Mouse (Mus musculus): ENCODE measurements around the gene Gm20388. TPM values are rescaled to one million over a fixed set of nuclear protein-coding genes. Genes with fewer than 3 reads are reported as not detected.
A peak's percentile ranks its signal among the peaks of the same experiment; 100 is the strongest.

The Gm20388 gene
- polyA plus RNA-seq, 1 experiment from 2014 or later: 5.5 TPM

DNA sequence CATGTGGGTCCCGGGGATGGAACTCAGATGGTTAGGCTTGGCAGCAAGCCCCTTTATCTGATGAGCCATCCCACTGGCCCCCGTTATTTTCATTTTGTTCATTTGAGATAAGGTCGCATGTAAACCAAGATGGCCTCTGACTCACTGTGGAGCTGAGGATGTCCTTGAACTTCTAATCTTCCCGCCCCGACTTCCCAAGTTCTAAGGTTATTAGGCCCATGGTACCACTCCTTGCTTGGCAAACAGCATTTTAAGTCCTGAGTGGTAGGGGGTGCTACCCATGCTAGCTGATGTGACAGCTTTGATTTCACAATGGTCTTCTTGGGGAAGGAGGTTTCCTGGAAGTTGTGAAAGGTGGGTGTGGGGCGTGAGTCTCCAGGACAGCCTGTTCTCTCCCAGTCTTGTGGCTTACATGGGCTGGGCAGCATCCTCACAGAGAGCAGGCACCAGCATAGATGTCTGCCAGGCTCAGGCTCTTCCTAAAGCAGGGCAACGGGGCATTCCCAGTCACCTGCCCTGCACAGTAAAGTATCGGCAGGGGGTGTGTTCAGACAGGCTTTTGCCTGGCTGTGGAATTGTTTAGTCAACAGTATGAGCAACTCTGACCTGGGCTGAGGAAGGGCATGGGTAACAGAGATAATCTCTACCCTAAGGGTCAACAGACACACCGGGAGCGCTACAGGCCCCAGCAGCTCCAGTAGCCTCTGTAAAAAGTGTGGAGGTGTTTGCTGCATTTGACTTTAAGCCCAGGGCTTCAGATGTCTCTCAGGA is 132.1 kb downstream of the Gm20388 start:
- Histone ChIP-seq H3K4me1 (peaks cover 35% of the 10 kb centered on the region), H3K4me3 (no peak overlapping the region), H3K9me3 (no peaks in the 10 kb centered on the region), H3K36me3 (replicated peaks) (no peaks in the 10 kb centered on the region), H3K27ac (no peak overlapping the region), H3K27me3 (ENCODE audit: poor library complexity, severe bottlenecking) (no peaks in the 10 kb centered on the region)
- no peak for DNase-seq (ENCODE audit: extremely low spot score, low spot score)
- 76% methylated on average over 10 of the region's 10 CpGs for WGBS

DNA sequence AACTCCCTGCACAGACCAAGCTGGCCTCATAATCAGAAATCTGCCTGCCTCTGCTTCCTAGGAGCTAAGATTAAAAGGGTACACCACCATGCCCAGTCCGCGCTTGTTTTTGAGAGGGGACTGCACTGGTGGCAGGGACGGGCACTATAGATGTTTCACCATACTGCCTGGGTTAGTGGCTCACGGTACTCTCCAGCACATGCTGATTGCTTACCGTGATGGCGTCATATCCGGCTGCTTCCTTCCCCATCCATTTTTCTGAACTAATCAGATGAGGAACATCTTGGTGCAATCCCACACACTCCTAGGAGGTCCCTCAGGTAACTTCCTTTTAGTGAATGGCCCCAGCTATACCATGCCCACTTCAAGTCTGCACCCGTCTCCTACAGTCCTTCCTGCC is 134.3 kb downstream of the Gm20388 start:
- H3K4me3 ChIP-seq: no peak overlapping the region
- H3K36me3 ChIP-seq (replicated peaks): no peaks in the 10 kb centered on the region
- peaks cover 32% of the 10 kb centered on the region for H3K4me1 ChIP-seq
- DNase-seq (ENCODE audit: extremely low spot score, low spot score): no peak
- H3K9me3 ChIP-seq: no peaks in the 10 kb centered on the region
- no peak overlapping the region for H3K27ac ChIP-seq
- WGBS: 90% methylated on average over 8 of the region's 8 CpGs
- no peaks in the 10 kb centered on the region for H3K27me3 ChIP-seq (ENCODE audit: poor library complexity, severe bottlenecking)

DNA sequence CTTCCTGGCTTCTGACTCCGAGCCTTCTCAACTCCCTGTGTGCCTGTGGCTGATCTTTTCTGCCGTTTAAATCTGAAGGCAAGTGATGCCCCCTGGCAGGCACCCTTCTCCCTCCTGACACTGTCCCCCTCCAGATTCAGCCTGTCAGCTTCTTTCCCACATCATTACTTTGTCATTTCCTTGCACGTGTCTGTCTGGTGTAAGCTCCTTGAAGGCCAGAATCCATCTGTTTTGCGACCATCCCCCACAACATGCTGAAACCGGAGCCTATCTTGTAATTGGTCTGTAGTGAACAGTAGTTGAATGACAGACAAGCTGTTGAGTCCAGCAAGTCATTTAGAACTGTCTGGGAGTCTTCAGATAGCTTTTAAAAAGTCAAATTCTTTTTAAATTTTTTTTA is 134.8 kb downstream of the Gm20388 start:
- DNase-seq (ENCODE audit: extremely low spot score, low spot score): no peak
- no peak overlapping the region for H3K27ac ChIP-seq
- no peak overlapping the region for H3K4me3 ChIP-seq
- no peaks in the 10 kb centered on the region for H3K36me3 ChIP-seq (replicated peaks)
- no peaks in the 10 kb centered on the region for H3K27me3 ChIP-seq (ENCODE audit: poor library complexity, severe bottlenecking)
- peaks cover 38% of the 10 kb centered on the region for H3K4me1 ChIP-seq
- 68% methylated on average over 5 of the region's 5 CpGs for WGBS
- no peaks in the 10 kb centered on the region for H3K9me3 ChIP-seq

DNA sequence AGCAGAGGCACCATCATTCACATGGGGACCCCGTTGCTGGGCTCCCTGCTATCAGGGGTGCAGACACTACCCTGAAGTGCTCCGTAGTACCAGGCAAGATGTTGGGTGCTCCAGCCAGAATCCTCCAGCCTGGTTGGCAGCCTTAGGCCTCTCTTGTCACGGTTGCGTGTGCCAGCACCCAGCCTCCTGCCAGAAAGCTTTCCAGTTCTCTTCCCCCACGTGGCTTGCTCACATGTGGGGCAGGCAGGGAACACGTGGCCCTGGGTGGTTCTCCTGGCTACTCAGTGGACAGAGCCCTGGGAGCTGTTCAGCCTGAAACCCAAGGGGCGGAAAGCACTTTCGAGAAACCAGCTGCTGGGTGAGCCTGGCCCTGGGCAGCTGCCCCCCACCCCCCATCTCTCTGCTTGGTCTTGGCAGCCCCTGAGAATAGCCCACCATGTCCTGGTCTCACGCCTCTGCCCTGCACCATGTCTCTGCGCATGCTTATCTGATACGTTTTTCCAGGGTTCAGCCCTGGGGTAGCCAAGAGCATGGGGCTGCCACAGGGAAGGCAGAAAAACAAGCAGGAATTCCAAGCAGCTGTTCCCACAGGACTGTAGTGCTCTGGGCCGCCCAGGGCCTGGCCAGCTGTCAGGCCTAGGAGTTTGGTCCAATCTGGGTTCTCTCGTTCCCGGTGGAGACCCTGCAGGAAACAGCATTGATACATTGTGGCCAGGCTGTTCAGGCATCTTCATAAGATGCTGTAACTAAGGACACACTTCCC is 135.8 kb downstream of the Gm20388 start:
- no peaks in the 10 kb centered on the region for H3K27me3 ChIP-seq (ENCODE audit: poor library complexity, severe bottlenecking)
- 76% methylated on average over 14 of the region's 14 CpGs for WGBS
- peaks cover 45% of the 10 kb centered on the region for H3K4me1 ChIP-seq
- H3K36me3 ChIP-seq (replicated peaks): no peaks in the 10 kb centered on the region
- no peaks in the 10 kb centered on the region for H3K9me3 ChIP-seq
- no peak for DNase-seq (ENCODE audit: extremely low spot score, low spot score)
- H3K4me3 ChIP-seq: no peak overlapping the region
- peak overlapping the region; percentile 66 for H3K27ac ChIP-seq

DNA sequence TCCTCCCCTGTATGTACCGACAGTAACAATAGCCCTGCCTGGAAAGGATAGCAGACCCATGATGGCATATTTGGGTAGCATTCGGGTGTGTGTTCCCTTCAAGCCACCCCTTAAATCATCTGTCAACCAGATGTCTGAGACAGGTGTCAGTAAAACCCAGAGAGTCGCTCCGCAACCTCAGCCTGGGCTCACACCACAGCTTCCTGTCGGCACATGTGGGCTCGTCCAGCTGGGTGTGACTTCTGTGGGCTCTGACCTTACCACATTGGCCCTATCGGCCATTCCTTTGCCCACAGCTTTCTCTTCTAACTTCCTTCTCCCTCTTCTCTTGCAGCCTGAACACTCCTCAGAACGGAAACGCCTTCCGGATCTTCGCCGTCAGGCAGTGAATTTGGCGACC is 139.3 kb downstream of the Gm20388 start:
- DNase-seq (ENCODE audit: extremely low spot score, low spot score): no peak
- H3K9me3 ChIP-seq: no peaks in the 10 kb centered on the region
- peaks cover 40% of the 10 kb centered on the region for H3K4me1 ChIP-seq
- H3K27ac ChIP-seq: peak overlapping the region; percentile 21; the same call in 1 of the 2 replicates
- H3K27me3 ChIP-seq (ENCODE audit: poor library complexity, severe bottlenecking): no peaks in the 10 kb centered on the region
- H3K4me3 ChIP-seq: no peak overlapping the region
- WGBS: 80% methylated on average over 13 of the region's 13 CpGs
- no peaks in the 10 kb centered on the region for H3K36me3 ChIP-seq (replicated peaks)

DNA sequence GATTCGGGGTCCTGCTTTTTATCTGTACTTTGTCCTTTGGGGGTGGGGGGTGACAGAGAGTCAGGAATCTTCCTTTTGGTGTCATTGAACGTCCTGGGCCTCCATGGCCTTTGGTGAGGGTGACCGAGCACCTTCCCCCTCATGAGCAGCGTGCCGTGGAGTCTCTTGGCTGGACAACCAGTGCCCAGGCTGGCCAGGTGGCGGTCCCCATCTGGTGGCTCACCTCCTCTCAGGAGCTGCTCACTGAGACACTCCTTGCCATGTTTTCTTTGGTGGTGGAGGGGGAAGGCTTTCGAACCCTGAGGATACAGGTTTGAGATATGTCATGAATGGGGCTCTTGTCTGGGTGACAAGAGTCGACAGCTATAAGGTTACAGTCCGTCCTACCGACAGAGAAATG is 139.7 kb downstream of the Gm20388 start:
- WGBS: 80% methylated on average over 10 of the region's 10 CpGs
- H3K4me1 ChIP-seq: peaks cover 36% of the 10 kb centered on the region
- no peaks in the 10 kb centered on the region for H3K36me3 ChIP-seq (replicated peaks)
- H3K9me3 ChIP-seq: no peaks in the 10 kb centered on the region
- no peak for DNase-seq (ENCODE audit: extremely low spot score, low spot score)
- H3K27me3 ChIP-seq (ENCODE audit: poor library complexity, severe bottlenecking): no peaks in the 10 kb centered on the region
- H3K27ac ChIP-seq: peak overlapping the region; percentile 21; the same call in 1 of the 2 replicates
- H3K4me3 ChIP-seq: no peak overlapping the region

DNA sequence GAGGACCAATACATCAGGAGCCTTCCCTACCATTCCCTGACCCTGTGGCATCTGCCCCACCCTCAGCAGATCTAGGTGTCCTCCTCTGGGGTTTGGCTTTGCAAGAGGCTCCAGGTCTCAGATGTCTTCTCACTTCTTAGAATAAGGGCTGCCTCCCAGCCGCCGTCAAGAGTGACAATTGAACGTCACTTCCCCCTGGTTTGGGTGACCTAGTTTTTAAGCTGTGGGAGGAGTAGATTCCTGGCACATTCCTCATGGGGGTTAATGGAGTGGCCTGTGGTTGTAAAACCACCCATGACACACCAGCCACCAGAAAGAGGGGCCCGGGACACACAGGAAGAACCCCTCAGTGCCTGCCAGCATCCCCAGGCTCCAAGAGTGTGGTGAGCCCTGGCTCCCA is 140.4 kb downstream of the Gm20388 start:
- Histone ChIP-seq H3K4me1 (peaks cover 30% of the 10 kb centered on the region), H3K27ac (0 out of 2 replicates have a peak overlapping the region, but pooled peaks have one; percentile 13)
- WGBS: 73% methylated on average over 4 of the region's 4 CpGs

DNA sequence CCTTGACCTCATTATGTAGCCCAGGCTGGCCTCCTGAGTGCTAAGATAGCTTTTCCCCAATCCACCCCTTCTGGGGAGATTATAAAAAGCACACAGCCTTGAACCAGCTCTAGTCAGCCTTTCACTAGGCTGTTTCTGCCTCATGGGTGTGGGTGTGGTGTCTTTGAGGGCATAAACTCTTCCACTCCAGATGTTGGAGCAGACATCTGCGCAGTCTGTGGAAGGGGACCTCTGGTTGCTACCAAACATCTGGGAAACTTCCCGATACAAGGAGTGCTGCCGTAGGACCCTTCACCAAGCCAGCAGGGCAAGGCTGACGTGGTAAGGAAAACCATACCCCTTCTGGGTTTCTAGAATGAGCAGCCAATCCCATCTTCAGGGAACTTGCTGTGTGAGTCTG is 141.3 kb downstream of the Gm20388 start:
- DNase-seq (ENCODE audit: extremely low spot score, low spot score): no peak
- Histone ChIP-seq H3K27ac (no peak overlapping the region), H3K9me3 (peaks cover 10% of the 10 kb centered on the region; the same call in 1 of the 2 replicates), H3K4me1 (peaks cover 21% of the 10 kb centered on the region), H3K36me3 (replicated peaks) (no peaks in the 10 kb centered on the region), H3K27me3 (ENCODE audit: poor library complexity, severe bottlenecking) (no peaks in the 10 kb centered on the region), H3K4me3 (no peak overlapping the region)
- WGBS: 86% methylated on average over 4 of the region's 4 CpGs

More for the DNA sequence above, 140.4 kb downstream of the Gm20388 start:
- Histone ChIP-seq H3K4me3 (no peak overlapping the region), H3K36me3 (replicated peaks) (no peaks in the 10 kb centered on the region), H3K9me3 (peaks cover under 1% of the 10 kb centered on the region; the same call in 1 of the 2 replicates), H3K27me3 (ENCODE audit: poor library complexity, severe bottlenecking) (no peaks in the 10 kb centered on the region)
- DNase-seq (ENCODE audit: extremely low spot score, low spot score): no peak

DNA sequence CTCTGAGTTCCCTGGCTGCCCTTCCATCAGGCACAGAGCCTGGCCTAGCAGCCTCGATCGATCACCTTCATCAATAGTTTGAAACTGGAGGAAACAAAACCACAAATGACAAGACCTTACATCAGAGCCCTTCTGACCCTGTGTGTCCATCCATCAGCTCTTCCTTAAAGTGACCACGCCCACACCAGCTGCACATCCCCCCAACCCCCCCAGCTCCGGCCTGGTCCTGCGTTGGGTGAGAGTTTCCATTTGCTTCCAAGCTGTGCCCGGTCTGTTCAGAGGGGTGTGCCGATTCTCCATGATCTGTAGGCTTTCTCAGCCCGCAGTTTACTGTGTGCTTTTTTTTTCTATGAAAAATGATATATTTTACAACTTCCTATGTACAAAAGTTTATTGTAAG is 141.7 kb downstream of the Gm20388 start:
- Histone ChIP-seq H3K27ac (no peak overlapping the region), H3K36me3 (replicated peaks) (no peaks in the 10 kb centered on the region), H3K9me3 (peaks cover 10% of the 10 kb centered on the region; the same call in 1 of the 2 replicates), H3K4me3 (no peak overlapping the region), H3K4me1 (peaks cover 18% of the 10 kb centered on the region), H3K27me3 (ENCODE audit: poor library complexity, severe bottlenecking) (no peaks in the 10 kb centered on the region)
- DNase-seq (ENCODE audit: extremely low spot score, low spot score): no peak
- 87% methylated on average over 8 of the region's 8 CpGs for WGBS

DNA sequence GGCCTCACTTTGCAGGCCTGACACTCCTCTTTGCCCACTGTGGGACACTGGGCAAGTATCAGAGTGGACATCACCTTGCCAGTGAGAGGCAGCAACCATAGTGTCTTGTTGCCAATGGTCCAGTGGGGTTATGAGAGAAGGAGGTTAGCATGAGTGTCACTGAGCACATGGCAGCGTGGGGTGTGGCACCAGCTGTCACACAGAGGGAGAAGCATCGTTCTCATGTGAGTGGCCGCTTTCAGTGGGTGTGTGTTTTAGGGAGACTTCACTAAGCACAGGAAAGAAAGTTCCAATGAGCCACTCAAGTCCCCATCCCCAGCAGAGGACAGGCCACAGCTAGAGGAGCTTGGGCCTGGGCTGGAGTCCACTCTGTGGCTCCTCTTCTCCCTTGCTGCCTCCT is 144.2 kb downstream of the Gm20388 start:
- H3K4me1 ChIP-seq: peaks cover 14% of the 10 kb centered on the region
- no peak overlapping the region for H3K27ac ChIP-seq
- H3K9me3 ChIP-seq: peaks cover 10% of the 10 kb centered on the region; the same call in 1 of the 2 replicates
- no peak for DNase-seq (ENCODE audit: extremely low spot score, low spot score)
- WGBS: 79% methylated on average over 3 of the region's 3 CpGs
- no peaks in the 10 kb centered on the region for H3K27me3 ChIP-seq (ENCODE audit: poor library complexity, severe bottlenecking)
- no peaks in the 10 kb centered on the region for H3K36me3 ChIP-seq (replicated peaks)
- no peak overlapping the region for H3K4me3 ChIP-seq

DNA sequence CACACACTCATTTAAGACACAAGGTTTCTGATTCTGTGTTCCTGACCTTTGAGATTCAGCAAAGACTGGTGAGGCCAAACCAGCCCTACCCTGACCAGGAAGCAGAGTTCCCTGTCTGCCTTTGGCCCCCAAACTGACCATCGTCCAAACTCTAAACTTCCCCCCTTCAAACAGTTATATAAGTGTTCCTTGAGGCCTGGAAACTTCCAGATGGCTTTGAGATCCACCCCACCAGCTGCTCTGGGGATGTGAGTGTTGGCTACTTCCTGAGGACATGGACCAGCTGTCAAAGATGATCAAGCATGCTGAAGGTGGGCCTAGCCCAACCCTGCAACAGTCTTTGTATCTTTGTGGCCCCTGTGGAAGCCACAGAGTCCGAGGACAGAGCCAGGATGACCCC is 146.4 kb downstream of the Gm20388 start:
- no peak overlapping the region for H3K27ac ChIP-seq
- H3K4me1 ChIP-seq: no peaks in the 10 kb centered on the region
- 74% methylated on average over 2 of the region's 2 CpGs for WGBS
- no peaks in the 10 kb centered on the region for H3K27me3 ChIP-seq (ENCODE audit: poor library complexity, severe bottlenecking)
- peaks cover 13% of the 10 kb centered on the region; the same call in 1 of the 2 replicates for H3K9me3 ChIP-seq
- no peaks in the 10 kb centered on the region for H3K36me3 ChIP-seq (replicated peaks)
- no peak for DNase-seq (ENCODE audit: extremely low spot score, low spot score)
- no peak overlapping the region for H3K4me3 ChIP-seq

DNA sequence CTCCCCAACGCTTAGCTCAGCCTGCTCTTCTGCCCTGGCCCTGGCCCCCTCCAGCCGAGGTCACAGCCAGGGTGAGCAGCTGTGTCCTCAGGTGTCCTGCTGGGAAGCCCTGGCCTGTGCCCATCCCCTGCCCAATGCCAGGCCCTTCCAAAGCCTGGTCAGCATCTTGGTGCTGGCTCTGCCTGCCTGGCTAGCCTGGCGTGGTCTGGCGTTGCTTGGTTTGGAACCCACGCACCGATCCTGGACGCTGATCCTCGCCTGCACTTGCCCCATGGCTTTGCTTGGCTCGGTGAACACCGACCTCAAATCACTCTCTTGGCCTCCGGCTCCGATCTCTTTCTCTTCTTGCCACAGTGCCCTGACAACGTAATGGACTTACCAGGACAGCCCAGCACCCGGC is 152.1 kb downstream of the Gm20388 start:
- WGBS: 88% methylated on average over 14 of the region's 14 CpGs

DNA sequence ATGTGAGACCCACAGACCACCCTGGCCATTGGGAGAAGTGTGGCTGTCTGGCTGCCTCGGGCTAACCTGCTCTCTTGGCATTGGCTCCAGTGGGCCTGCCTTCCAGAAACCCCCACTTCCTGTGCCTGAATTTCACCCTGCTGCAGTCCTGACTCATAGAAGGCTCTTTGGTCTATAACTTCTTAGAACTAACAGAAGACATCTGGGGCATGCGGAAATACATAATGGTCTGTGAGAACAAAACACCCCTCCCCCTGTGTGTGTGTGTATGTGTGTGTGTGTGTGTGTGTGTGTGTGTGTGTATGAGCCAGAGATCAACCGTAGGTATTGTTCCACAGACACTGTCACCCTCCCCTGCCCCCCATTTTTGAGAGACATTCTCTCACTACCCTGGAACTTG is 152.7 kb downstream of the Gm20388 start:
- peaks cover 8% of the 10 kb centered on the region for H3K4me1 ChIP-seq
- H3K4me3 ChIP-seq: no peak overlapping the region
- 83% methylated on average over 3 of the region's 3 CpGs for WGBS
- no peaks in the 10 kb centered on the region for H3K27me3 ChIP-seq (ENCODE audit: poor library complexity, severe bottlenecking)
- no peak for DNase-seq (ENCODE audit: extremely low spot score, low spot score)
- H3K27ac ChIP-seq: no peak overlapping the region
- no peaks in the 10 kb centered on the region for H3K36me3 ChIP-seq (replicated peaks)
- H3K9me3 ChIP-seq: 0 out of 2 replicates have a peak, but pooled peaks cover 3% of the 10 kb centered on the region

More for the DNA sequence above, 152.1 kb downstream of the Gm20388 start:
- H3K27me3 ChIP-seq (ENCODE audit: poor library complexity, severe bottlenecking): no peaks in the 10 kb centered on the region
- DNase-seq (ENCODE audit: extremely low spot score, low spot score): no peak
- no peaks in the 10 kb centered on the region for H3K36me3 ChIP-seq (replicated peaks)
- 0 out of 2 replicates have a peak overlapping the region, but pooled peaks have one; percentile 15 for H3K27ac ChIP-seq
- peaks cover 2% of the 10 kb centered on the region; the same call in 1 of the 2 replicates for H3K4me1 ChIP-seq
- 0 out of 2 replicates have a peak, but pooled peaks cover 3% of the 10 kb centered on the region for H3K9me3 ChIP-seq
- H3K4me3 ChIP-seq: no peak overlapping the region
